Mouse (Mus musculus): ENCODE results near the gene Prep. TPM values are rescaled to one million over a fixed set of nuclear protein-coding genes. Genes with fewer than 3 reads are reported as not detected.
"Not testable (repeated sequence)": the region's sequence is repeated elsewhere in the genome, so short reads cannot be mapped to it uniquely, and the experiment has no call there.

The Prep gene
- polyA plus RNA-seq, 1 experiment from 2014 or later: 22.8 TPM

- WGBS: 42% methylated on average over 7 of the region's 7 CpGs
- ATAC-seq (ENCODE audit: low FRiP score): 0 out of 2 replicates have a peak, but pooled peaks have one; percentile 28
Observed at GRCm38 (mm10) chr10:45084002-45084401, 17.0 kb downstream of the Prep start.

GRCm38 (mm10) chr10:45084471-45084870 is 17.5 kb downstream of the Prep start:
- Histone ChIP-seq H3K9me3 (ENCODE audit: control insufficient read depth, low read length) (no peaks in the 10 kb centered on the region), H3K27ac (ENCODE audit: low read depth, low read length) (no peak overlapping the region), H3K4me2 (replicated peaks; ENCODE audit: low read depth, low read length) (no peak overlapping the region), H3K9ac (ENCODE audit: low read depth, low read length) (no peak overlapping the region), H3K4me3 (ENCODE audit: low read depth, low read length) (no peak overlapping the region), H3K4me1 (replicated peaks; ENCODE audit: control insufficient read depth, insufficient read depth, low read length) (no peaks in the 10 kb centered on the region; the same call in 1 of the 2 replicates), H3K36me3 (ENCODE audit: control insufficient read depth, insufficient read depth, low read length) (no peaks in the 10 kb centered on the region; the same call in 1 of the 2 replicates), H3K27me3 (ENCODE audit: control insufficient read depth, insufficient read depth, low read length) (no peaks in the 10 kb centered on the region)
- WGBS: 32% methylated on average over 3 of the region's 3 CpGs
- ATAC-seq (ENCODE audit: low FRiP score): 0 out of 2 replicates have a peak, but pooled peaks have one; percentile 33
- DNase-seq (ENCODE audit: low spot score): no peak

More at GRCm38 (mm10) chr10:45084002-45084401, 17.0 kb downstream of the Prep start:
- not testable (repeated sequence) for H3K4me3 ChIP-seq (ENCODE audit: low read depth, low read length); H3K36me3 ChIP-seq (ENCODE audit: control insufficient read depth, insufficient read depth, low read length); DNase-seq (ENCODE audit: low spot score); H3K27me3 ChIP-seq (ENCODE audit: control insufficient read depth, insufficient read depth, low read length); H3K4me1 ChIP-seq (replicated peaks; ENCODE audit: control insufficient read depth, insufficient read depth, low read length); H3K9ac ChIP-seq (ENCODE audit: low read depth, low read length); H3K4me2 ChIP-seq (replicated peaks; ENCODE audit: low read depth, low read length); H3K9me3 ChIP-seq (ENCODE audit: control insufficient read depth, low read length); H3K27ac ChIP-seq (ENCODE audit: low read depth, low read length)

GRCm38 (mm10) chr10:45085315-45085714 is 18.3 kb downstream of the Prep start:
- no peak overlapping the region for H3K4me2 ChIP-seq (replicated peaks; ENCODE audit: low read depth, low read length)
- H3K9ac ChIP-seq (ENCODE audit: low read depth, low read length): no peak overlapping the region
- no peaks in the 10 kb centered on the region; the same call in 1 of the 2 replicates for H3K4me1 ChIP-seq (replicated peaks; ENCODE audit: control insufficient read depth, insufficient read depth, low read length)
- no peak for ATAC-seq (ENCODE audit: low FRiP score)
- H3K27me3 ChIP-seq (ENCODE audit: control insufficient read depth, insufficient read depth, low read length): no peaks in the 10 kb centered on the region
- peaks cover 4% of the 10 kb centered on the region; the same call in 1 of the 2 replicates for H3K36me3 ChIP-seq (ENCODE audit: control insufficient read depth, insufficient read depth, low read length)
- H3K9me3 ChIP-seq (ENCODE audit: control insufficient read depth, low read length): no peaks in the 10 kb centered on the region
- WGBS: 87% methylated on average over 2 of the region's 2 CpGs
- H3K27ac ChIP-seq (ENCODE audit: low read depth, low read length): no peak overlapping the region
- DNase-seq (ENCODE audit: low spot score): no peak
- no peak overlapping the region for H3K4me3 ChIP-seq (ENCODE audit: low read depth, low read length)

- H3K4me2 ChIP-seq (replicated peaks; ENCODE audit: low read depth, low read length): no peak overlapping the region
- no peaks in the 10 kb centered on the region for H3K9me3 ChIP-seq (ENCODE audit: control insufficient read depth, low read length)
- H3K27me3 ChIP-seq (ENCODE audit: control insufficient read depth, insufficient read depth, low read length): no peaks in the 10 kb centered on the region
- DNase-seq (ENCODE audit: low spot score) (peak; percentile 43), ATAC-seq (ENCODE audit: low FRiP score) (0 out of 2 replicates have a peak, but pooled peaks have one; percentile 23)
- WGBS: 61% methylated on average over 5 of the region's 5 CpGs
- peaks cover 4% of the 10 kb centered on the region; the same call in 1 of the 2 replicates for H3K36me3 ChIP-seq (ENCODE audit: control insufficient read depth, insufficient read depth, low read length)
- H3K9ac ChIP-seq (ENCODE audit: low read depth, low read length): no peak overlapping the region
- H3K27ac ChIP-seq (ENCODE audit: low read depth, low read length): no peak overlapping the region
- H3K4me1 ChIP-seq (replicated peaks; ENCODE audit: control insufficient read depth, insufficient read depth, low read length): no peaks in the 10 kb centered on the region; the same call in 1 of the 2 replicates
- H3K4me3 ChIP-seq (ENCODE audit: low read depth, low read length): no peak overlapping the region
Observed at GRCm38 (mm10) chr10:45086637-45087036, 19.6 kb downstream of the Prep start.

GRCm38 (mm10) chr10:45091462-45092079 is 24.6 kb downstream of the Prep start:
- no peak overlapping the region for H3K27ac ChIP-seq (ENCODE audit: low read depth, low read length)
- no peaks in the 10 kb centered on the region for H3K4me1 ChIP-seq (replicated peaks; ENCODE audit: control insufficient read depth, insufficient read depth, low read length)
- H3K4me3 ChIP-seq (ENCODE audit: low read depth, low read length): no peak overlapping the region
- 74% methylated on average over 8 of the region's 8 CpGs for WGBS
- H3K36me3 ChIP-seq (ENCODE audit: control insufficient read depth, insufficient read depth, low read length): peaks cover 9% of the 10 kb centered on the region; the same call in 1 of the 2 replicates
- H3K9ac ChIP-seq (ENCODE audit: low read depth, low read length): no peak overlapping the region
- no peak overlapping the region for H3K4me2 ChIP-seq (replicated peaks; ENCODE audit: low read depth, low read length)
- H3K27me3 ChIP-seq (ENCODE audit: control insufficient read depth, insufficient read depth, low read length): no peaks in the 10 kb centered on the region
- ATAC-seq (ENCODE audit: low FRiP score) (no peak), DNase-seq (ENCODE audit: low spot score) (no peak)
- H3K9me3 ChIP-seq (ENCODE audit: control insufficient read depth, low read length): no peaks in the 10 kb centered on the region

- peaks cover 12% of the 10 kb centered on the region; the same call in 1 of the 2 replicates for H3K36me3 ChIP-seq (ENCODE audit: control insufficient read depth, insufficient read depth, low read length)
- no peaks in the 10 kb centered on the region for H3K4me1 ChIP-seq (replicated peaks; ENCODE audit: control insufficient read depth, insufficient read depth, low read length)
- H3K9ac ChIP-seq (ENCODE audit: low read depth, low read length): no peak overlapping the region
- no peak overlapping the region for H3K27ac ChIP-seq (ENCODE audit: low read depth, low read length)
- H3K4me3 ChIP-seq (ENCODE audit: low read depth, low read length): no peak overlapping the region
- no peak overlapping the region for H3K4me2 ChIP-seq (replicated peaks; ENCODE audit: low read depth, low read length)
- 78% methylated on average over 12 of the region's 12 CpGs for WGBS
- no peak for ATAC-seq (ENCODE audit: low FRiP score)
- H3K9me3 ChIP-seq (ENCODE audit: control insufficient read depth, low read length): no peaks in the 10 kb centered on the region
- no peak for DNase-seq (ENCODE audit: low spot score)
- no peaks in the 10 kb centered on the region for H3K27me3 ChIP-seq (ENCODE audit: control insufficient read depth, insufficient read depth, low read length)
Observed at GRCm38 (mm10) chr10:45092080-45093056, 25.4 kb downstream of the Prep start.

GRCm38 (mm10) chr10:45098751-45099150 is 31.7 kb downstream of the Prep start:
- H3K4me3 ChIP-seq (ENCODE audit: low read depth, low read length): no peak overlapping the region
- DNase-seq (ENCODE audit: low spot score): peak; percentile 49
- no peaks in the 10 kb centered on the region for H3K9me3 ChIP-seq (ENCODE audit: control insufficient read depth, low read length)
- WGBS: 91% methylated on average over 2 of the region's 2 CpGs
- H3K36me3 ChIP-seq (ENCODE audit: control insufficient read depth, insufficient read depth, low read length): peaks cover 12% of the 10 kb centered on the region; the same call in 1 of the 2 replicates
- H3K27me3 ChIP-seq (ENCODE audit: control insufficient read depth, insufficient read depth, low read length): no peaks in the 10 kb centered on the region
- H3K27ac ChIP-seq (ENCODE audit: low read depth, low read length): no peak overlapping the region
- no peaks in the 10 kb centered on the region for H3K4me1 ChIP-seq (replicated peaks; ENCODE audit: control insufficient read depth, insufficient read depth, low read length)
- no peak for ATAC-seq (ENCODE audit: low FRiP score)
- H3K9ac ChIP-seq (ENCODE audit: low read depth, low read length): no peak overlapping the region
- H3K4me2 ChIP-seq (replicated peaks; ENCODE audit: low read depth, low read length): no peak overlapping the region

GRCm38 (mm10) chr10:45100473-45100872 is 33.5 kb downstream of the Prep start:
- H3K27ac ChIP-seq (ENCODE audit: low read depth, low read length): no peak overlapping the region
- H3K27me3 ChIP-seq (ENCODE audit: control insufficient read depth, insufficient read depth, low read length): no peaks in the 10 kb centered on the region
- DNase-seq (ENCODE audit: low spot score) (no peak), ATAC-seq (ENCODE audit: low FRiP score) (no peak)
- H3K9me3 ChIP-seq (ENCODE audit: control insufficient read depth, low read length): no peaks in the 10 kb centered on the region
- WGBS: 78% methylated on average over 11 of the region's 11 CpGs
- no peak overlapping the region for H3K9ac ChIP-seq (ENCODE audit: low read depth, low read length)
- no peaks in the 10 kb centered on the region for H3K4me1 ChIP-seq (replicated peaks; ENCODE audit: control insufficient read depth, insufficient read depth, low read length)
- H3K4me3 ChIP-seq (ENCODE audit: low read depth, low read length): no peak overlapping the region
- peaks cover 12% of the 10 kb centered on the region; the same call in 1 of the 2 replicates for H3K36me3 ChIP-seq (ENCODE audit: control insufficient read depth, insufficient read depth, low read length)
- H3K4me2 ChIP-seq (replicated peaks; ENCODE audit: low read depth, low read length): no peak overlapping the region
